Mouse (Mus musculus): Measurements from ENCODE around the gene Slc7a4.
"Not testable (repeated sequence)": the region's sequence is repeated elsewhere in the genome, so short reads cannot be mapped to it uniquely, and the experiment has no call there.

Slc7a4 gene

DNA sequence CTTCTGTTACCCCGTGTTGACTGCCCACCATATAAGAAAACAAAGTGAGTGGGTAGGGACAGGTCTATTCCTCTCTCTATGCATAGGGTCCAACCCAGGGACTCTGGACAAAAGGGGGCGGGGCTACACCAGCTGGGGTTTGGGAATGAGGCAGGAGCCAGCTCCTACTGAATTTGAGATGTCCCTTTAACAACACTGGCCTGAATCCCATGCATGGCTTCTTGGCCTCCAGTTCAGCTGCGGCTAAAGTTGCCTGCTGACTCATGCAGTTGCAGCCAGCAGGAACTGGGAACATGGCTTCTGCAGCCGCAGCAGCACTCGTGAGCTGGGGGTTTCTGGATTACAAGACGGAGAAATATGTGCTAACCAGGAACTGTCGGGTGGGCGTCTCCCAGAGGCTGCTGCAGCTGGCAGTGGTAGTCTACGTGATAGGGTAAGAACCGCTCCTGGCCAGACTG lies 21.2 kb downstream of the Slc7a4 start, which contains the start of gene P2rx6:
P2rx6 (plus strand) TSS at position 135 of the 458 bp plus-strand sequence.
- in situ Hi-C loops (cut with MboI), result no loop called here

DNA sequence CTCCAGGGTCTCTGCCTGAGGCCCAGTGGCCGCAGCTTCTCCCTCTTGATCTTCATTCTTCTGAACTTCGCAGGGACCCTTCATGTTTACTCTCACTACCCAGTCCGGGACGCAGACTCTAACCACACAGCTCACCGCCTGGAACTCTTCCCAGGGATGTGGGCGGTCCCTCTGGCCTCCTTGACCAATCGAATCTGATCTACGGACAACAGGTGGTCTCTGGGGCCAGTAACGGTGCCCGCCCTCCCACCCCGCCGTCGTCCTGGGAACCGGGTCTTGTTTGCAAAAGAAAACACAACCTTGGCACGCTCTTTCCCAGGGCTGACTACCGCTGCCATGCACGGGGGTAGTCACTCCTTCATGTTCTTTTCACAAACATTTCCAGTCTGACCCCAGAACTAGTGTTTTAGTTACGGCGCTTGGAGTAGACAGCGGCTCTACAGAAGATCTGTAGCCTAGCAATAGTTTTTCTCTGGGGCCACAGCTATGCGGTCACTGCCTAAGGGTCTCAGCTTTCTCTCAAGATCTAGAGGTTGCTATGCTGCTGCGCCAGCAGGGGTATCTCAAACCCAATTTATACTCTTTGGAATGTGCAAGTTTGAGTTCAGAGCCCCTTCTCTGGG lies 21.8 kb downstream of the Slc7a4 start, which contains the start of gene Lrrc74b:
Lrrc74b (minus strand) TSS at position 120 of the 623 bp plus-strand sequence.
- in situ Hi-C loops (cut with MboI), result no loop called here

DNA sequence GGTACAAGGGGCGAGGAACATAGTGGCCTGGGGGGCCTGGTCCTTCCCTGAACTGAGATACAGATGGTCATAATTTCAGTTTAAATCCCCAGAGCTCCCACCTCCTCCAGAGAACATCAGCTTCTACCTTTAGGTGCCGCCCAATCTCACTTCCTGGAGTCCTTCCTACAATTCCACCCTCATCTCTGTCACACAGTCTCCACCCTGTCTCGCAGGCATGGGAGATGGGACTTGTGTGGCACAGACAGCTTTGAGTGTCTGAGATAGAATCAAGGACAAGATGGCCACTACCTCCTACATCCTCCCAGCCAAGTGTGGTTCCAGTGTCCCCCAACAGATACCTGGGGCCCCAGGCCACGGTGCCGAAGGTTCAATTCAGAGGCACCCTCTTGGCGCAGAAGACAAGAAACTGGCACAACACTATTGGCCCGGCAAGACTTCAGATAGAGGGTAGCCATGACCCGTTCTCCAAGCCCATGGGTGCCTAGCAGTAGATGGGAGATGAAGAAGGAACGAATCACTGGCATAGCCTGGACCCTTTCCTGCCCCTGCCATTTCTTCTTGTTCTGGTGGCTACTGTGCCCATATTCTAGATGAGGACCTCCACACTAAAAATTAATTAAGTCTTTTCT lies 23.5 kb downstream of the Slc7a4 start:
- in situ Hi-C loops (cut with MboI), result no loop called here

DNA sequence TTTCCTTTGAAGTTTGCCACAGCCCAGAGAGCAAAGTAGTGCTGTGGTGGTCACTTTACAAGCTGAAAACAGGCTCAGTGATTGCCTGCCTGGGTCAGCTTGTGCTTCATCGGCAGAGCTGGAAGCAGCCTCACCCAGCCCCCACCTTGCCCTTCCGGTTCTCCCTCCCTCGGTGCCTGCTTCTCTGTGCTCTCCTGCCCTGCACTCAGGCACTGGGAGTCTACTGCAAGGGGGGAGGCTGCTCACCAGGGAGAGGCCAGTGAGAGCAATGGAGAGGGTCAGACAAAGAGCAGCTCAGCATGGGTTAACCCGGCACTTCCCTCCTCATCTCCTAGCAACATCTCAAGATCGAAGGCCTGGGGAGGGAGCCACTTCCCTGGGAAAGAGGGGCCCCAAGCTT lies 24.2 kb downstream of the Slc7a4 start:
- in situ Hi-C loops (cut with MboI), result no loop called here

DNA sequence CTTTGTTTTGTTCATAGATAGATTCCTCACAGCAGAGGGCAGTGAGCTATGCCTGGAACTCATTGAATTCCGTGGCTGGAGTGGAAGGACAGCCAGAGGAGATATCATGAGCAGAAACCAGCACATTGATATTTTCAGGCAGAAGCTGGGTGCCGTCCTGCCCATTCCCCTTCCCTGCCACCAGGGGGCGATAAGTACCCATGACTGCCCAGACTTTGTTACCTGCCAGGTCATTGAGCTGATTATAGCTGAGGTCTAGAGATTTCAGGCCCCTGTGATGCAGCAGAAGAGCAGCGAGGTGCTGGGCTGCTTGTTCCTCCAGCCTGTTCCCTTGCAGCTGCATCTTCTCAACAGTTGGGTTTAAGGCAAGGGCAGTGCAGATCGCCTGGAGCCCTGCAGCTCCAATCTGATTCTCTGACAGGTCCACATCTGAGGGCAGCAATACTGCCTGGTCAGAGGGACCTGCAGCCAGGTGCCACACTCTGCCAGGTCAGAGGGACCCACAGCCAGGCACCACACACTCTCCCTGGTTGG lies 25.0 kb downstream of the Slc7a4 start:
- in situ Hi-C loops (cut with MboI), result no loop called here

DNA sequence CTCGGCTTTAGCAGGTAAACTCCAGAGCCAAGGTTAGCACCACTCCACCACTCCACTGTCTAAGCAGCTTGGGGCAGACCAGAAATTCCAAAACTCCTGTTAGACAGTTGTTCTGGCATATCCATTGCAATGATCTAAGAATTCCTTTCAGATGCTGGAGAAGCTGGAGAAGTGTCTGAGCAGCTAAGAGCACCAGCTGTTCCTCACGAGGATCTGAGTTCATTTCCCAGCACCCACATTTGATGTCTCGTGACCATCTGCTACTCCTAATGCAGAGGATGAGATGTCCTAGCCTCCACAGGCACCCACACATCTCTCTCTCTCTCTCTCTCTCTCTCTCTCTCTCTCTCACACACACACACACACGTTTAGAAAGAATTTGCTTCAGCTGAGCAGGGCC lies 26.1 kb downstream of the Slc7a4 start:
- in situ Hi-C loops (cut with MboI), result no loop called here

DNA sequence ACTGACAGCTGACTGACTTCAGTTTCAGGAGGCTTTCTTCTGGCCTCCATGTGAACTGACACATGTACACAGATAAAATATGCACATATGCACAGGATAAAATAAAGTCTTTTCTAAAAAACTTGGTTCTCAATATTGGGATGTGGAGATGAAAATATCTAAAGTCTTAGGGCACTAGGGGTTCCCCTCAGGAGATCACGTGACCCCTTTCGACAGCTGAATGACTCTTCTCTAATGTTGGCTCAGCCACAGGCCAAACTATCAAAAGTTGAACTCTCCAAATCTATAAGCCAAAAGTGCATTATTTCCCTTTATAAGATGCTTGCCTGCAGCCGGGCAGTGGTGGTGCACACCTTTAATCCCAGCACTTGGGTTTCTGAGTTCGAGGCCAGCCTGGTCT lies 26.8 kb downstream of the Slc7a4 start:
- in situ Hi-C loops (cut with MboI), result no loop called here

DNA sequence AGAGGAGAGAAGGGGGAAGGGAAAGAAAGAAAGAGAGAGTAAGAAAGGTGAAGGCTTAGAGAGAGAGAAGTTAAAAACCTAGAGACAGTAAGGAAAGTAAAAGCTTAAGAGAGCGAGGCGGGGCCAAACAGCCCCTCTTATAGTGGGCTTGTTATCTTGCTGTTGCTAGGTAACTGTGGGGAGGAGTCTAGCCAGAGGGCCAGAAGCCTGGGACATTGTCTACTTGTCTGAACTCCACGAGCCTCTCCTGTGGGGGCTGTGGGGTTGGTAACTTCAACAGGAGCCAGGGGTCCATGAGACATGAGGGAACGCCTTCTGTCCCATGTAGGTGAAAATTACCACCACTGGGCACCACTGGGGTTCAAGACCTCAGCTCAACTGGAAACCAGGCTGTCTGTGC lies 28.3 kb downstream of the Slc7a4 start:
- in situ Hi-C loops (cut with MboI), result not testable (repeated sequence)

DNA sequence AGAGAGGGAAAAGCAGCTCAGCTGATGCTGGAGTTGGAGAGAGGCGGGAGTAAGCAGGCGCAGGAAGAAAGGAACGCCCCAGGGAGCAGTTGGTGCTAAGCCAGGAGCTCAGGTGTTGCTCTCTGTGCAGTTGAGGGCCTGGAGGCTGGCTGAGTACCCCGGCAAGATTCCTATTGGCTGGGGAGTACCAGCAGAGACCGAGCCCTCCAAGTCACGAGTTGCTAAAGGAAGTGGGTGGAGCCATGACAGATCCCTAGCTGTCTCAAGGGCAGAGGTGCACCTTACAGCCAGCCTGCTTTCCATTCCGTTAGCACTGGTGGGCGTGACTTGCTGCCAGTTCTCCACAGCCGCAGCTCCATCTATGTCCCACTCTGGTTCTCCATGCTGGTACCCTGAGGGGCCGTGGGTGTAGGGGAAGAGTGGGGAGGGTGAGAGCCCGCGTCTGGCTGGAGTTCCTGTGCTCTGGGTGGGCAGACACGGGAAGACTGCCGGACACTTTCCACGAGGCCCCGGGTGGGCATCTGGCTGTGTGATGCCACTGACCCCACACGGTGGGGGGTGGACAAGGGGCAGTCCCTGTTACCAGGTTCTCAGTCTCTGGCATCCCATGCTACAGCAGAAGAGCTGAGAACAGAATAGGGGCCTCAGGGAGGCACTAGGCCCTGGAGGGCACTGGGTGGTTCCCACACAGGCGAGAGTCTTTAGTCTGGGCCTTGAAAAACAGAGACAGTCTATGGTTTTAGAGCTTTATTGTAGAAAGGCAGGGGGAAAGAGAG lies 28.9 kb downstream of the Slc7a4 start:
- in situ Hi-C loops (cut with MboI), result no loop called here

DNA sequence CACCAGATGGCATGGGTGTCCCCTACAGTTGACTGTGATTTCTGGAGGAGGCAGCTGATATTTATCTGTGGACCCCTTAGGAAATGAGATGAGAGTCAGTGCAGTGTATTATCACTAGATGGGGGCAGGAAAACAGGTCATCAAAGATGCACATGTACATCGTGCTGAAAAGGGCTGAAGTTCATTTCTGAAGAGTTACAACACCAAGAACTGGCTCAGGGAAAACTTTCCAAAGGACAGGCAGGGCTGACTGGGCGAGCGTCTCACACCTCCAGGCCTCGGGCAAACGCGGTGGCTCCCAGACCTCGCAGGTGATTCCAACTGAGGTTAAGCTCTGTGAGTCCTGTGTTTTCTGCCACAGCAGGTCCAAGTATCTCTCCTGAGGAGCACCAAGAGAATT lies 30.2 kb downstream of the Slc7a4 start:
- in situ Hi-C loops (cut with MboI), result no loop called here

DNA sequence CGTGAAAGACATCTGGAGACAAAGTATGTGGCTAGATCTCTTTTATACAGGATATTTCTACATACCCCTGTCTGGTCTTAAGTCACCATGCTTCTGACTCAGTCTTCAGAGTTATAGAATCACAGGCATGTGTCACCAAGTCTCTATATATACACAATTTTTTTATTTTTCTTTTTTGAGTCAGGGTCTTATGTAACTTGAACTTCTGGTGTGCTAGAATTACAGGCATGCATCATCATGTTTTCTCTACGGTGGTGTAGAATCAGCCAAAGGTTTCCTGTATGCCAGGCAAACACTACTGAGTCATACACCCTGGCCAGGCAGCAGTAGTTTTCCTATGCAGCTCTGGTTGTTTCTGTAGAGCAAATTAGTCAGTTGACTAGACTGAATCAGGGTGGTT lies 40.4 kb downstream of the Slc7a4 start:
- in situ Hi-C loops (cut with MboI), result no loop called here

DNA sequence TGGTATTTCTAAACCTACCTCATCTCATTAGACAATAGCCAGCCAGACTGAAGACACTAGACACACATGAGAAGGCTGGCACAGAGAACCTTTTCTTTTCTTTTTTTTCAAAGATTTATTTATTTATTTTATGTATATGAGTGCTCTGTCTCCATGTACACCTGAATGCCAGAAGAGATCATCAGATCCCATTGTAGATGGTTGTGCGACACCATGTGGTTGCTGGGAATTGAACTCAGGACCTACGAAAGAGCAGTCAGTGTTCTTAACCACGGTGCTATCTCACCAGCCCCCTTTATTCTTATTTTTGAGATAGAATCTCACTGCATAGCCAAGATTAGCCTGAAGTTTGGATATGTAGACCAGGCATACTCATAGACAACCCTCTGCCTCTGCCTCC lies 46.4 kb downstream of the Slc7a4 start:
- in situ Hi-C loops (cut with MboI), result no loop called here

DNA sequence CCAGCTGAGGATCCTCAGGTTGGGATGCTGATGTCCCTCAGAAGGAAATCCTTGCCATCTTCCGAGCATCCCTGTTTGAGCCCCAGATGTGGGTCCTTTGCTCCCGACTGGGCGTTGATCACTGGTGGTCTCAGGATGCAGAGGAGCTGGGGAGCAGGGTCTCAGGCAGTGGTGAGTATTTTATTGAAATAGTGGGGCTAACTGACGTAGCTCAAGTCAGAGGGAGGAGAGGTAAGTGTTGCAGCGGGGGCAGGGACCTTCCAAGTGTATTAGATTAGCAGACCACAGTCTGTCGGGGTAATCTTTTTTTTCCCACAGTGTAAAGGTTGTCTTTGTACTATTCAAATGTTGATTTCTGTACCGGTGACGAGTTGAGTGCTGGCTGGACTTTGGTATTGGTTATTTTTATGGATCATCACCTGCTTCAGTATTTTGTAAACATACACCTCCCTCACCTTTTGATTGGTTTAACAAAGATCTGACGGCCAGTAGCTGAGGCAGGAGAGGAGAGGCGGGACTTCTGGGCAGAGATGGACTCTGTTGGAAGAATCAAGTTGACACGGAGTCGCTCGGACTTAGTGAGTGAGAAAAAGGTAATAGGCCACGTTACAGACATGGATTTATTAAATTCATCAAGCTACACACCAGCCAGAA lies 50.2 kb downstream of the Slc7a4 start:
- in situ Hi-C loops (cut with MboI), result no loop called here

DNA sequence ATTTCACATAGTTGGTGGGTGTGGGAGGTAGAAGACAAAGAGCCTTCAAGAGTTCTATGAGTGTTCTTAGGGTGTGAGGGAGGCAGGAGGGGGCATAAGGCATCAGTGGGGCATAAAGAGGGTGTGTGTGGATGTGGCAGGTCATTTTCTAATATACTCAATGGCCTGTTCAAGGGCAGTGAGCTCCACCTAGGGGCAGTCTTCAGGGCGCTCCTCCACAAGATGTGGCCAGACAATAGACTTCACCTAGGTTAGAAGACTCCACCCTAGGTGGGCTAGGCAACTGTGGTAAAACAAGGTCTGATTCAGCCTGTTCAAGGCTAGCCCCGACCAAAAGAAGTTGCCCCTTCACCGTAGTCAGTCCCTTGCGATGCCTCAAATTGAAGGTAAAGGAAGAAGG lies 50.7 kb downstream of the Slc7a4 start:
- in situ Hi-C loops (cut with MboI), result no loop called here

DNA sequence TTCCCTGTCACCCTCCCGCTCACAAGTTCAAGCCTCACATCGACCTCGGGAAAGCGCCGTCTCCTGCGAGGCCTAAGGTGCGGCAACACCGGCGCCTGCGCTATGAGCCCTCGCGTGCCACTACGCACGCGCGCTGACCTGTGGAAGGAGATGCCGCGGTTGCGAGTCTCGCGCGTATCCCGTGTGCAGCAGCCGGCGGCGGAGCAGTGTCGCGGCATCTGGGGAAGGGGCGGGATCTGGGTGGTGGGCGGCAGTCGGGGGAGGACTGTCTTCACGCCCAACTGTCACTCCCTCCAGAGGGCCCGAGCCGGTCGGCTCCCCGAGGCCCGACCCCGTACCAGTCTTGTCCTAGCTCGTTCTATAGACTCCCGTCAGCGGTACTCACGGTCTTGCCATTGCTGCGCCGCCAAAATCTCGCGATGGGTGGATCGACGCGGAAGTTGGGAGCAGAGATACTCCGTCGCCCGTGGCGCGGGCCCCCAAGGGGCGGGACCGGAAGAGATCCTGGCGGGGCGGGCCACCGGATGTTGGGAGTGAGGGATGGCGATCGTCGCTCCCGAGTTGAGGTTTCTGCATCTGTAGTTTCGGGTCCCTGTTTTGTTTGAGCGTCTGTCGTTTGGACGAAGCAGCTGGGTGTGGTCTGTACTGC lies 52.2 kb downstream of the Slc7a4 start, which contains the start of gene Thap7:
Thap7 (minus strand) TSS at position 497 of the 649 bp plus-strand sequence.
- in situ Hi-C loops (cut with MboI), result no loop called here

DNA sequence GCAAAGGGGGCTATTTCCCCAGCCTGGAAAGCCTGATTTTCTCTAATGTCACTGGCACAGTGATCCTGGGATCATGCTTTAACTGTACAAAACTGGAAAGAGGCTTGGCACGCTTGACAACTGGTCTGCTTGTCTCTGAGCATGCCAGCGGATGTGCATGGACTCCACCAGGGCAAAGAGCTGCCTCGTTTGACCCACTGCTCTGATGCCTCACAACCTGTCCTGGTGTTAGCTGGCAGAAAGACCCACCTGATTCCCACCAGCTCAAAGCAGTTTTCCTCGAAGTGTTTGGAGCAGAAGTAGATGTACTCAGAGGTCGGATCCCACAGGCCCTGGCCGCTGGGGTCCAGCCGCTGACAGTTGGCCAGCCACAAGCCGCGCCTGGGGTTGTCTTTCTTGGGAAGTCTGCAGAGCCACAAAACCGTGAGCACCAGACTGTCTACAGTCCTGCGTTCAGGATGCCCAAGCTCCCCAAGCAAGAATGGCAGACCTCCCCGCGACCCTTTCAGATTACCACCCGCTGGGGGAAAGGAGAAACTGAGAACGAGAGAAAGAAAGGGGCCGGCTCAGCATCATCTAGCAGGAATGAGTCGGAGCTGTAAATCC lies 52.9 kb downstream of the Slc7a4 start:
- in situ Hi-C loops (cut with MboI), result no loop called here

DNA sequence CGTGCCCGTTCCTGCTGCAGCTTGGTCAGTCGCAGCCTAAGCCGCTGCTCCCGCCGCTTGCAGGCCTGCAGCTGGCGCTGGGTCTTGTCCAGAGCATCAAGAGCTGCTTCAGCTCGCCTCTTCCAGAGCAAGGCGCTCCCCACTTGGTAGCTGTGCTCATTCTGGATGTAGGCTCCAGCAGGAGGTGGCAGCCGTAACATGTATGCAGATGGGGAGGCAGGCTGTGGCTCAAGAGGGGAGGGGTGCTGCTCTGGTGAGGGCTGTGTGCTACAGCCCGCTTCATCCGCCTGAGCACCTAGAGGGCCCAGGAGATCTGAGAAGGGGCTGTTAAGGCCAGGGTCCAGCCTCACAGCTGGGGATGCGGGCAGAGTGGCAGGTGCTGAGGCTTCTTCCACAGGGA lies 54.7 kb downstream of the Slc7a4 start:
- in situ Hi-C loops (cut with MboI), result no loop called here

DNA sequence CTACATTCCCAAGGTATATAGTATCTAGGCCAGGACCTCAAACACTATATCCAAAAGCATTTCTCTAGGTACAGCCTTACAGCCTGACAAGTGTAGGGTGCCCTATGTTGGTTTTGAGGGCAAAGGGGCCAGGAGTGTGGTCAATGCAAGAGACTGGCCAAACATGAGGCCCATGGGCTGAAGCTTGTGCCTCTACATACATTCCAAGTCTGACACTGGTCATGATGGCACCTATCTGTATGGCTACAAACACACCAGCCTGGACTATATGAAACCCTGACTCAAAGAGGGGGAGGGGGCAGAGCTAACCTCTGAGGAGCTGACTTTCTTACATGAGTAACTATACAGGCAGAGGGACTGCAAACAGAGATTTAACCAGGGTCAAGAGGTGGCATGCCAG lies 55.4 kb downstream of the Slc7a4 start:
- in situ Hi-C loops (cut with MboI), result no loop called here

DNA sequence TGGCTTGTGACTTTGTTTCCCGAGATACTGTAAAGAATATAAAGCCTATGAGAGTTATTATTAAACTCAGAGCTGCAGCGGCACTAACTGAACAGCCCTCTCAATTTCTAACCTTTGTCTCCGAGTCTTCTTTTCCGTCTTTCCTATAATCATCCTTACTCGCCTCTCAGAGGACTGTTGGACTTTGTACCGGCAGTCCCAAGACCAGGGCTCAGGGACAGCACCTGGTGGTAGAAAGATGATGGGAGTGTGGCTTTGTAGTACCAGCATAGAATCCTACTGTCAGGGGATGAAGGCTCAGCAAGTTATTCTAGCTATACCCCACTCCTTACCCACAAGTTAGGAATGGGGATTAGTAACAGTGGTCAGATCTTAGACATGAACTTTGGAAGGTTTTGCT lies 56.8 kb downstream of the Slc7a4 start:
- in situ Hi-C loops (cut with MboI), result no loop called here

DNA sequence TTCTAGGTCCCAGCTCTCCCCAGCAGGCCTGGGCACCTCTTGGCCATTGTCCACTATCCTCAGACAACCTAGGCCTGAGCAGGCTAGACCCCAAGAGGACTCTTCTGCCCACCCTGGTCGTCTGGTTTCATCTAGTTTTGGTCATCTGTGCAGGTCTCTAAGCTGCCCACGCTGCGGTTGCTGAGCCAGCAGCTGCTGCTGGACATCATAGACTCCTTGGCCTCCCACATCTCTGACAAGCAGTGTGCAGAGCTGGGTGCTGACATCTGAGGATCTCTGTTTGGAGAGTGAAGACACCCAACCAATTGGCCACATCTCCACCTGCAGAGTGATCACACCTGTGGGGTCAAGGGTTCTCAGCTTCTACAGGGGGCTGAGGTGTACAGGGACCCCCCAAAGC lies 57.5 kb downstream of the Slc7a4 start:
- in situ Hi-C loops (cut with MboI), result no loop called here

DNA sequence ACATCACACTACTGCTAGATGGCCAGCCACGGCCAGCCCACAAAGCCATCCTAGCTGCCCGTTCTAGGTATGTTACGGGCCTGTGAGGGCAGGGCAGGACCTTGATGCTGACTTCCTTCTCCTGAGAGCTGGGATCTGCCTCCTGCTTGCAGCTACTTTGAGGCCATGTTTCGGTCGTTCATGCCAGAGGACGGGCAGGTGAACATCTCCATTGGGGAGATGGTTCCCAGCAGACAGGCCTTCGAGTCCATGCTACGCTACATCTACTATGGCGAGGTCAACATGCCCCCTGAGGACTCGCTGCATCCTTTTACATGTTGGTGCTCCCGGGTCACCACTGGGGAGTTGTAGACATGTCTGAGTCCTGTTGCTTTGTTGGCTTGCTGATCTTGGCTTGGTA lies 58.9 kb downstream of the Slc7a4 start:
- in situ Hi-C loops (cut with MboI), result no loop called here

Measured in mature B cell (primary cell).